Mouse (Mus musculus) spleen, postnatal 4 days (tissue): ENCODE measurements around the gene Krtap5-4.
"Not testable (repeated sequence)": the region's sequence is repeated elsewhere in the genome, so short reads cannot be mapped to it uniquely, and the experiment has no call there.

Experiments used
- DNase-seq, 2 experiments: peaks; one replicate each; pipeline ENCODE4 v3.0.0; 2022; ENCODE audit warnings: low spot score in 2 of 2

Krtap5-4 gene

DNA sequence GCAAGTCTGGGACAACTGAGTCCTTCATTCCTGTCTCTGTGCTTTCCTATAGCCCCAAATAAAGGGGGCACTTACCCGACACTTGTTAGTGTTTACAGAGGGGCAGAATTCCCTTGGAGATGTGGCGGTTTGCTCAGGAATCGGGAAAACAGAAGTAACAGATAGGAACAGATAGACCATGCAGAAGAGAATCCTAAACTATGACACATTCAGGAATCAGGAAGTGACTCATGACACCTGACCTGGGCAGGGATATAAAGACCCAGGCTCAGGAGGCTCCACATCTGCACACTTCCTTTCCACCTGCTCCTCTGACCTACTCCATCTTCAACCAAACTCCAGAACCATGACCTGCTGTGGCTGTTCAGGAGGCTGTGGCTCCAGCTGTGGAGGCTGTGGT lies at the start of gene Krtap5-4:
TSS of gene Krtap5-4 (plus strand) at position 301 of the 400 bp plus-strand sequence.
- DNase-seq = no peak

DNA sequence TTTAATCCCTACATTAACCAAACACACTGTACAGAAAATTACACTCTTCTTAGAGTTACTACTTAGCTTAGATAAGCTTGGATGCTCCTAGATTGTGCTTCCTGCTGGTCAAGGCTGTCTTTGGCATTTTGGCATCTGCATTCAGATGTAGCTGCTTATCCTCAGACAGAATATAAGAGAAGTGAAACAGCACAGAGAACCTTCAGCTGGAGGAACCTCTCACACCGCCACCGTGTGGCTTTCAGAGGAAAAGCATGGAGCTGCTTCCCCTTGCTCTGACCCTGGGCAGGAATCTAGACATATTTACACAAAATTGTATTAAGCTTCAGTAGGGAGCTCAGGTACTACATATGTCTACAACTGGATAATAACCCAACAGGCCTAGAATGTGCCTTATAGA lies 47.8 kb upstream of the Krtap5-4 start:
- peak in 1 of 2 experiments; percentile 63 for DNase-seq

DNA sequence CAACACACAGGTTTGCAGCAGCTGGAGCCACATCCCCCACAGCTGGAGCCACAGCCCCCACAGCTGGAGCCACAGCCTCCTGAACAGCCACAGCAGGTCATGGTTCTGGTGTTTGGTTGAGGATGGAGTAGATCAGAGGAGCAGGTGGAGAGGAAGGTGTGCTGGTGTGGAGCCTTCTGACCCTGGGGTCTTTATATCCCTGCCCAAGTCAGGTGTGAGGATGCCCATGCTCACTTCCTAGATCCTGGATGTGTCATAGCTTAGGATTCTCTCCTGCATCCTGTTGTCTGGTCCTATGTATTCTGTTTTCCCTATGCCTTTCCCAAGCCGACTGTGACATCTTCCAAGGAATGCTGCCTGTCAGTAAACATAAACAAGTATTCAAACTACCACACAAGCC lies 45.1 kb upstream of the Krtap5-4 start, which contains the start of gene Gm2431:
TSS of gene Gm2431 (minus strand) at position 101 of the 400 bp plus-strand sequence.
- not testable (repeated sequence) for DNase-seq

DNA sequence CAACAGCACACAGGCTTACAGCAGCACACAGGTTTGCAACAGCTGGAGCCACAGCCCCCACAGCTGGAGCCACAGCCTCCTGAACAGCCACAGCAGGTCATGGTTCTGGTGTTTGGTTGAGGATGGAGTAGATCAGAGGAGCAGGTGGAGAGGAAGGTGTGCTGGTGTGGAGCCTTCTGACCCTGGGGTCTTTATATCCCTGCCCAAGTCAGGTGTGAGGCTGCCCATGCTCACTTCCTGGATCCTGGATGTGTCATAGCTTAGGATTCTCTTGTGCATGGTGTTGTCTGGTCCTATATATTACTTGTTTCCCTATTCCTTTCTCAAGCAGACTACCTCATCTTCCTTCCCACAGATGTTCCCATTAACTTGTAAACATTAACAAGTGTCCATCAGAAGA lies 29.1 kb upstream of the Krtap5-4 start, which contains the start of gene Gm4559:
TSS of gene Gm4559 (minus strand) at position 101 of the 400 bp plus-strand sequence.
- DNase-seq = not testable (repeated sequence)

DNA sequence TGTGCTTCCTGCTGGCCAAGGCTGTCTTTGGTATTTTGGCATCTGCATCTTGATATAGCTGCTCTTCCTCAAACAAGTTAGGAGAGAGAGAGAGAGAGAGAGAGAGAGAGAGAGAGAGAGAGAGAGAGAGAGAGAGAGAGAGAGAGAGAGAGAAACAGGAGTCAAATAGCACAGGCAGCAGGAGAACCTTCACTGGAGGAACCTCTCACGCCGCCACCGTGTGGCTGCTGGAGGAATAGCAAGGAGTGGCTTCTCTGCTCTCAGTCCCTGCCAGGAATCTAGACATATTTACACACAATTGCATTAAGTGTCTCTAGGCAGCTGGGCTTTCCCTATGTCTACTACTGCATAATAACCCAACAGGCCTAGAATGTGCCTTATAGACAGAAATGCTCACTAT lies 25.2 kb upstream of the Krtap5-4 start:
- peak; percentile 40 to 82 for DNase-seq

DNA sequence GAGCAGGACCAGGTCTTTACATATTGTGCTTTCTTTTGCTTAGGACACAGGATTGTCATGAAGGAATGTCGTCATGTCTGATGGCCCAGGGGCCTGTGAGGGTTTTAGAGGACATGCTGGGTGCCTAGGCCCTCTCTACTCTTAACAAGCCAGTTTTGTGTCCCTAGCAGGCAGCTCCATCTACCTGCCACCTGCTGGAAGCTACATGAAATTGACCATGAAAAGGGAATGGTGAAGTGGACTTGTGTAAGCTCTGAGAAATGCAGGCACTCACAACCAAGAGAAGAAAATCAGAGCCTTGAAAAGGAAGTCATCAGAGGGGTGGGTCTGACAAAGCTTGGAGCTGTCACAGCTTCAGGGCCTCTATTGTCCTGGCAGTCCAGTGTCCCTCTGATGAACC lies 24.1 kb upstream of the Krtap5-4 start:
- not testable (repeated sequence) for DNase-seq

DNA sequence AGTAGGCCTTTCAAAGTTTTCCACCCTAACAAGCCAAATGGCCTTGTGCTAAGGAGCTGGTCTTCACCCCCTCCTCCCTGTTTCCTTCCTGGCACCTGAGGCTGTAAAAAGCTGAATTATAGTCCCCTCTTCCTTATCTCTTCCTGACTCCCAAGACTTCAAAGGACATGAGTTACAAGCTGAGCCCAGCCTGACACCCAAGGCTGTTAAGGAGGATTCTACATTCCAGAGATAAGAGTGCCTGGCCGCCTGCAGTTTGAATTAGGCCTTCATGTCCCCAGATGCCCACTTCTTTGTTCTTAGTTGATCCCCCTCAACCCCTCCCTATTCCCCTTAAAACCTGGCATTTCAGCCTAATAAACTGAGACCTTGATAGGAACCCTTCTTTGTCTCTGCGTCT lies 20.5 kb upstream of the Krtap5-4 start:
- DNase-seq = not testable (repeated sequence)

DNA sequence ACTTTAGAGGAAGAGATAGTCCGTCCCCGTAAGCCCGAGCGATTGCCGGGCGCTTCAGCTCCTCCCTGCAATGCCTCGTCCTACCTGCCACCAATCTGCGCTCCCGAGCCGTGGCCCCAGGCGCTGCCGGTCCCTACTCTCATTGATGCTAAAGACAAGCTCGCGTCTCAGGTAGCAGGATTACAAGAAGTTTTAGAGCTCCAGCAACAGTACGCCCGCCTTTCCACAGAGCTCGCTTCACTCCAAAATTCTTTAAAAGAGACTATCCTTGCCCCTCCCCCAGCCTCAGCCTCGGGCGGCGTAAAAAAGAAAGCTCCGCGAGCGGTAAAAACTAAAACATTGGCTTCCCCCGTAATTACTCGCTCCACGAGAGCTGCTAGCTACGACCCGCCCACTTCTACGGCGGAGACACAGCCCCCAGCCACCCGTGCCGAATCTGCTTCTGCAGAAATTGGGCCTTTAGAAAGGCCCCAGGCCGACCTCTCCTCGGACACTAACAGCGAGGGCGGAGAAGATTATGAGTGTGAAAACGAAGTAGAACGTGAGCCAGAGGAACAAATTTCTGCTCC lies 19.2 kb upstream of the Krtap5-4 start:
- DNase-seq = peak; percentile 42 to 73

DNA sequence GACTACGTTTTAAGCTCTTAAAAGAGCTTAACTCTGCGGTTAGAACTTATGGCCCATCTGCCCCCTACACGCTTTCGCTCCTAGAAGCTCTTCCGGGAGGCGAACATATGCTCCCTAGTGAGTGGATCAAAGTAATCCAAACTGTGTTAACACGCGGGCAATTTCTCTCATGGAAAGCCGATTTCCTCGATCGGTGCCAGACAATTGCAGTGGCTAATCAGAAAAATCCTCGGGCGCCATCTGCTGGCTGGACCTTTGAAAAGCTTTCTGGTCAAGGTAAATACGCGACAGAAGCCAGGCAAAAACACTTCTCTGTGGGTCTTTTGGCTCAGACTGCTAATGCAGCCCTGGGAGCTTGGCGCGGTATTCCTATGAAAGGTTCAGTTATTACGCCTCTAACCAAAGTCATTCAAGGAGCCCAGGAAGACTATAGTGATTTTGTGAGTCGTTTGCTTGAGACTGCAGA lies 18.7 kb upstream of the Krtap5-4 start:
- DNase-seq = peak; percentile 83 to 94

DNA sequence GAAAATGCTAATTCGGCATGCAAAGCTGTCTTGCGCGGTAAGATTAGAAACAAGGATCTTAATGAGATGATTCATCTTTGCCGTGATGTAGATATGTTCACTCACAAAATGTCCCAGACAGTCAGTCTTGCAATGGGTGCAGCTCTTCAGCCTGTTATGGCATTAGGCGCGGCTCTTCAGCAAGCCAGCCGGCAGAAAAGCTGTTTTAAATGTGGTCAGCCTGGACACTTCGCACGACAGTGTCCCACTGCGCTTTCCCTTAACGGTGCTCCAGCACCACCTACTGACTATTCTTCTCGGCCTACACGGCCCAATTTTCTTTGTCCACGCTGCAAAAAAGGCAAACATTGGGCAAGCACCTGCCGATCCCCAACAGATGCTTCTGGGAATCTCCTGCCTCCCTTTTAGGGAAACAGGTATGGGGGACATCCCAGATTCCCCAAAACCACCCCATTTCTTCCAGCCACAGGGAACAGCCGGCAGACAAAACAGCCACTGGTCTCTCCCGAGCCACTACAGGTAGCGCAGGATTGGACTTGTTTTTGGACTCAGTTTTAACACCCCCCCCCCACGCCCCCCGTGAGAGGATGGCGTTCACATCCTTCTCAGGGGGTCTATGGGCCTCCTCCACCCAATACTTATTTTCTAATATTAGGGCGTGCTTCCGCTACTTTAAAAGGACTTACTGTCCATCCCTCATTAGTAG lies 18.1 kb upstream of the Krtap5-4 start:
- DNase-seq = no peak

DNA sequence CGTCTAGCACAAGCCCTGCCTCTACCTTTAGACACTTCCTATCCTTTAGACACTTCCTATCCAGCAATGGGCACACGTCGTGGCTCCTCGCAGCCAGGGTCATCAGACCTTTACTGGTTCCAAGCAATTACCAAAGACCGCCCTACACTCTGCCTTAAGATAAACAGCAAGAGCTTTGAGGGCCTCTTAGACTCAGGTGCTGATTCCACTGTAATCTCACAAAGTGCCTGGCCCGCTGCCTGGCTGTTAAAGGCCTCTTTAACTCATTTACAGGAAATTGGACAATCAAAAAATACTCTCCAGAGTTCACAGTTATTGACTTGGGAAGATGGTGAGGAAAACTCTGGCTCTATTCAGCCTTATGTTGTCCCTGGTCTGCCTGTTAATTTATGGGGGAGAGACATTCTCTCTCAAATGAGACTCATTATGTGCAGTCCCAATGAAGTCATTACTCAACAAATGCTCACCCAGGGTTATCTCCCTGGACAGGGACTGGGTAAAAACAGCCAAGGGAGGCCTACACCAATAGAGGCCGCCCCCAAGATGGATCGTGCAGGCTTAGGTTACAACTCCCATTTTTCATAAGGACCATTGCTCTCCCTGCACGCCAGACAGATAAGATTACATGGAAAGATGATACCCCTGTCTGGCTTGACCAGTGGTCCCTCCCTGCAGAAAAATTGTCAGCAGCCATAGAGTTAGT lies 17.3 kb upstream of the Krtap5-4 start:
- DNase-seq = not testable (repeated sequence)

DNA sequence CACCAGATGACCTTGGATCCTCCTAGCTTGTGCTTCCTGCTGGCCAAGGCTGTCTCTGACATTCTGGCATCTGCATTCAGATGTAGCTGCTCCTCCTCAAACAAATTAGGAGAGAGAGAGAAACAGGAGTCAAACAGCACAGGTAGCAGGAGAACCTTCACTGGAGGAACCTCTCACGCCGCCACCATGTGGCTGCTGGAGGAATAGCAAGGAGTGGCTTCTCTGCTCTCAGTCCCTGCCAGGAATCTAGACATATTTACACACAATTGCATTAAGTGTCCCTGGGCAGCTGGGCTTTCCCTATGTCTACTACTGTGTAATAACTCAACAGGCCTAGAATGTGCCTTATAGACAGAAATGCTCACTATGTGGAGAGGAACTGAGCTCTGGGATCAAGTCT lies 9.5 kb upstream of the Krtap5-4 start:
- DNase-seq = not testable (repeated sequence)

DNA sequence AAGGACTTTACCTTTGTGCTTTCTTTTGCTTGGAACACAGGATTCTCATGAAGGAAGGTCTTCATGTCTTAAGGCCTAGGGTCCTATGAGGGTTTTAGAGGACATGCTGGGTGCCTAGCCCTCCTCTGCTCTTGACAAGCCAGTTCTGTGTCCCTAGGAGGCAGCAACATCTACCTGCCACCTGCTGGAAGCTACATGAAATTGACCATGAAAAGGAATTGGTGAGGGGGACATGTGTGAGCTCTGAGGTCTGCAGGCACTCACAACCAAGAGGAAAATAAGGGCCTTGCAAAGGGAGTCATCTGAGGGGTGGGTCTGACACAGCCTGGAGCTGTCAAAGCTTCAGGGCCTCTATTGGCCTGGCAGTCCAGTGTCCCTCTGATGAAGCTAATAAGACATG lies 7.9 kb upstream of the Krtap5-4 start:
- no peak for DNase-seq

DNA sequence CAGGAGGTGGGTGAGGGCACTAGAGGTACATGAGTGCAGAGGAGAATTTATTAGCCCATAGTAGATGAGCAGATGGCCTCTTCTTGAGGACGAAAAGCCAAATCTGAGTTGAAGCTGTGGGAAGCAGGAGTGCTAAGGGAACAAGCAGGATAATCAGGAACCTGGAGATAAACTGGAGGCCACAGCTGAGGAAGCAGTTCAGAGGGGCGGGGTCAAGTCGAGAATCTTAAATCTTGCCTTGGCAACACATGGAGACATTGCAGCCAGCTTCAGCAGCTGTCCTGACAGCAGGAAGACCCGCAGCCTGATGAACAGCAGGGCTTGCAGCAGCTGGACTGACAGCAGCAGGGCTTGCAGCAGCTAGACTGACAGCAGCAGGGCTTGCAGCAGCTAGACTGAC lies 7.2 kb upstream of the Krtap5-4 start:
- not testable (repeated sequence) for DNase-seq

DNA sequence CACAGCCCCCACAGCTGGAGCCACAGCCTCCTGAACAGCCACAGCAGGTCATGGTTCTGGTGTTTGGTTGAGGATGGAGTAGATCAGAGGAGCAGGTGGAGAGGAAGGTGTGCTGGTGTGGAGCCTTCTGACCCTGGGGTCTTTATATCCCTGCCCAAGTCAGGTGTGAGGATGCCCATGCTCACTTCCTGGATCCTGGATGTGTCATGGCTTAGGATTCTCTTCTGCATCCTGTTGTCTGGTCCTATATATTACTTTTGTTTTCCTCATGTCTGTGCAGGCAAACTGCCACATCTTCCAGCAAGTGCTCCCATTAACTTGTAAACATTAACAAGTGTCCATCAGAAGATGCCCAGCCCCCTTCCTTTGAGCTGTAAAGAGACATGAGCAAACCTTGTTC lies 6.3 kb upstream of the Krtap5-4 start, which contains the start of gene Krtap5-1:
TSS of gene Krtap5-1 (minus strand) at position 101 of the 400 bp plus-strand sequence.
- DNase-seq = not testable (repeated sequence)

DNA sequence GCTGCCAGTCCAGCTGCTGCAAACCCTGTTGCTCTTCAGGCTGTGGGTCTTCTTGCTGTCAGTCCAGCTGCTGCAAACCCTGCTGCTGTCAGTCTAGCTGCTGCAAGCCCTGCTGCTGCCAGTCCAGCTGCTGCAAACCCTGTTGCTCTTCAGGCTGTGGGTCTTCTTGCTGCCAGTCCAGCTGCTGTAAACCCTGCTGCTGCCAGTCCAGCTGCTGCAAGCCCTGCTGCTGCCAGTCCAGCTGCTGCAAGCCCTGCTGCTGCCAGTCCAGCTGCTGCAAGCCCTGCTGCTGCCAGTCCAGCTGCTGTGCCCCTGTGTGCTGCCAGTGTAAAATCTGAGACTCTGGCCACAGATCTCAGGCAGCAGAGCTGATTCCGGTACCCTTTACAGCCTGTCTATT lies 580 bp downstream of the Krtap5-4 start:
- not testable (repeated sequence) for DNase-seq

DNA sequence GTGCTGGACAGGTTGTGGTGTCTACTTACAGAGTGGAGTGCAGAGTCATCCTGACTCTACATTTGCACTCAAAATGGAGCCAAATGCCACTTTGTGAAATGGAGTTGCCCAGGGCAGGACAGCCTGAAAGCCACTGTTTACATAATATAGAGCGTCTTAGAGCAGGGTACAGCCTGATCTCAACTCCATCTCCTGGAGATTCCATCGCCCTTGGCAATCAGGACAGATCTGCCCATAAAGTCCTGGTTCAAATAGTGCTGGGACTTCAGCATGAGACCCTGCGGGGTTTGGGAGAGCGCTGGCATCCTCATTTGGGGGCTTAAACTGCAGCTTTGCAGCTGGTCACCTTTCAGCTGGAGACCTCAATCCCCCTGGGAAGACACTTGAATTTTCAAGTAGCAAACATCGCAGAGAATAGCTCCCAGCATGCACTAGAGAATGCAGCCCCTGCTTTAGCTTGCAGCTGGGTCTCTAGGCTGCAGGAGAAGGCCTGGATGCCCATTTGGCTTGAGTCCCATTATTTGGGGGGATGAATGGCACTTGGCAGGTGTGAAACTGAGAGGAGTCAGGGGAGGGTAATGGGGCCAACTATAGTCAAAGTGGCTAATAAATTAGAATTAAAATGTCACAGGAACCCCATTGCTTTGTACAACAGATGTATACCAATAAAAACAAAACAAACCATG lies 11.4 kb downstream of the Krtap5-4 start:
- no peak for DNase-seq

DNA sequence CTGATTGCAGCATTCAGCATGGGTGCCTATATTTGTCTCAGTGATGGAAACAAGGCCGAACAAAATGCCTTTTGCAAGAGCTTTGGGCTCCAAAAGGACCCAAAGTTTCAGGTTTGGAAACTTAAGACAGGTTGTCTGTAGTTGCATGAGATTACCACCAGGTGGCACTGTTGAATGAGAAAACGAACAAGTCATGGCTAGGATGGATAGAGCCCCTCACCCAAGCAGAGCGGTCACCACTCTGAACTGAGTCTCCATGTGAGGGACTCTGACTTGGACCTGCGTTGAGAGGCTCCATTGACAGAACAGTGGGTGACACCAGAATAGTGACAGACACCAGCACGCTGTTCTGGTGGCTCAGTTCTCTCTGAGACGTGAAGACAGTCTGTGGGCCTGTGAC lies 13.2 kb downstream of the Krtap5-4 start:
- peak in 1 of 2 experiments; percentile 66 for DNase-seq

DNA sequence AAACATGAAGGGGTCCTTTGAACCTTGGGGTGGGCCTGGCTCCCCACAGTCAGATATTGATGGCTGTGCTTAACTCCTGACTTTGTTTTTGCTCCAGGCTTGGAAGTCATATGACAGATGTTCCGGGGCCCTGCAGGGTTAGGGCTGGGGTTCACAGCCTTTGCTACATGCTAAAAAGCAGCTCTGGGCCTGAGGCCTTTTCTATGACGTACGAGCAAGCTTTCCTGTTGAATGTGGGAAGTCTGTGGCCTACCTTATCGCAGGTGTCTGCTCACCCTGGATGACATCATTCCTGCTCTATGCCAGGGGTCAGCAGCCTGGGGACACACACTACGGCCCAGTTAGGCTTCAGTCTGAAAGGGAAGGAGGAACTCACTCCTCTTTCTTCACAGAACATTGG lies 13.9 kb downstream of the Krtap5-4 start:
- DNase-seq = no peak

DNA sequence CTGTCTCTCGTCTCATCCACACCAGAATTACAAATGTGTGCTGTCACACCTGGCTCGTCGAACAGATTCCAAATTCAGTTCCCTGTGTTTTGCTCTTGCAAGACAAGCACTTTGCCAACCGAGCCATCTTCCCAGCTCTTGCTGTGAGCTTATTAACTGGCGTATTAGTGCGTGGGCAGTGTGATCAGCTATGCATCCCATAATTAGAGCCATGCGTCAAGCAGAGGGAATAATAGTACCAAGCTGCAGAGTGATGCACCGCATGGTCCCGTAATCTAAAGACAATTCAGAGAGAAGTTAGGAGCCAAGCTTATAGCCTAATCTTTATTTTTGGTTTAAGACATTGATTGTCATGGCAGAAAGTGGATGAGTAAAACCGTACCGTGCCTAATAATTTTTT lies 15.8 kb downstream of the Krtap5-4 start:
- DNase-seq = no peak

DNA sequence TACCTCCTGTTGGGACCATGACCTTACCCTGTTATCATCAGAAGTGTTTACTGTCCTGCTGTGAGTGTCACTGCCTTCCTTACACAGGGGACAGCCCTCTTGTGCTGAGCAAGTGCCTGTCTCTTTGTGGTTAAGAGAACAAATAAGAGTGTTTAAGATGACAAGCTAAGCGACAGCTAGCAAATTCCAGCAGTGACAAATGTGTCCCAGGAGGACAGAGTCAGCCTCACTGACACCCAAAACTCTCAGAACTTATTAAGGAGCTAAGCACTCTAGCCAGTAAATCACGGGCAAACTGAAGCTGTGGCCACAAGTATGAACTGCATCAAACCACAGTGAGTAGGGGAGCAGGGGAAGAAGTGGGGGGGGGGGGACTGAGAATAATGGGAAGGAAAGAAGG lies 17.6 kb downstream of the Krtap5-4 start:
- no peak for DNase-seq
